Mouse (Mus musculus) ES-E14 (cell line): ENCODE results near the gene Adamts1. TPM values are rescaled to one million over a fixed set of nuclear protein-coding genes. Genes with fewer than 3 reads are reported as not detected.
A peak's percentile ranks its signal among the peaks of the same experiment; 100 is the strongest.

Experiments
- DNase-seq: peaks from one replicate; pipeline ENCODE4 v3.0.0-alpha.2; 2013; ENCODE audit warnings: low read depth, low spot score
- H3K27ac ChIP-seq: 2 replicates; pipeline ENCODE4 v1.5.1; 2012; ENCODE audit warnings: low read depth, mild to moderate bottlenecking, low read length, moderate library complexity, mixed read lengths; ENCODE audit not compliant: poor library complexity, insufficient read depth, severe bottlenecking
- H3K36me3 ChIP-seq: 2 replicates; pipeline ENCODE4 v1.6.1; 2012; ENCODE audit warnings: mild to moderate bottlenecking, low read length, moderate library complexity, mixed read lengths; ENCODE audit not compliant: control insufficient read depth, poor library complexity, insufficient read depth, severe bottlenecking
- H3K4me1 ChIP-seq, 2 experiments: fragments of 150-350 bp in 1 of 2; sonication (generic) in 1 of 2; 2 replicates each; pipeline ENCODE4 v1.6.1; 2012; ENCODE audit warnings: low read length in 2 of 2, mild to moderate bottlenecking in 1 of 2, mixed read lengths in 1 of 2; ENCODE audit not compliant: control insufficient read depth in 2 of 2, insufficient read depth in 2 of 2, poor library complexity in 1 of 2
- H3K4me3 ChIP-seq, 2 experiments: fragments of 150-350 bp in 1 of 2; sonication (generic) in 1 of 2; 2 replicates each; pipeline ENCODE4 v1.5.1; 2012; ENCODE audit warnings: low read length in 2 of 2, low read depth in 1 of 2, mild to moderate bottlenecking in 1 of 2, mixed read lengths in 1 of 2; ENCODE audit not compliant: insufficient read depth in 1 of 2, poor library complexity in 1 of 2, severe bottlenecking in 1 of 2
- H3K9ac ChIP-seq: 2 replicates; pipeline ENCODE4 v1.6.1; 2012; ENCODE audit warnings: low read depth, mild to moderate bottlenecking, low read length, mixed read lengths; ENCODE audit not compliant: poor library complexity, insufficient read depth, severe bottlenecking
- H3K9me3 ChIP-seq: fragments of 150-350 bp; sonication (generic); 2 replicates; pipeline ENCODE4 v1.6.1; 2012; ENCODE audit warnings: low read depth, mild to moderate bottlenecking, low read length; ENCODE audit not compliant: control insufficient read depth, insufficient read depth
- CHD2 ChIP-seq: IDR thresholded peaks from 2 replicates; pipeline ENCODE4 v1.6.1; 2014; ENCODE audit warnings: mild to moderate bottlenecking, low read depth, low read length, inconsistent platforms
- HCFC1 ChIP-seq: IDR thresholded peaks from 2 replicates; pipeline ENCODE4 v1.6.1; 2012; ENCODE audit warnings: low read length, inconsistent platforms, borderline replicate concordance; ENCODE audit not compliant: insufficient read depth
- MAFK ChIP-seq: IDR thresholded peaks from 2 replicates; pipeline ENCODE4 v1.6.1; 2014; ENCODE audit warnings: mild to moderate bottlenecking, low read depth, low read length, inconsistent platforms; ENCODE audit not compliant: insufficient read depth
- ZC3H11A ChIP-seq: IDR thresholded peaks from 2 replicates; pipeline ENCODE4 v1.6.1; 2012; ENCODE audit warnings: low read depth, mild to moderate bottlenecking, inconsistent platforms, low read length, borderline replicate concordance
- ZNF384 ChIP-seq: IDR thresholded peaks from 2 replicates; pipeline ENCODE4 v1.6.1; 2012; ENCODE audit warnings: low read depth, low read length, inconsistent platforms
- in situ Hi-C, 2 experiments: fragments of 600-800 bp; cut with MboI; formaldehyde crosslinking; loops; one replicate each; pipeline ENCODE4 v1.15.1; 2025; ENCODE audit warnings: low sequenced_read_pairs in 2 of 2, inconsistent platforms in 1 of 2; ENCODE audit not compliant: unreplicated experiment in 2 of 2
- total RNA-seq: library from RNA; depleted of rRNA; stranded (reverse); fragments of 300-350 nt; gene quantifications from 2 replicates; pipeline ENCODE4 v1.2.3, GENCODE M21; 2012

Gene Adamts1
- total RNA-seq, 1 experiment: 8.3 TPM

GRCm38 (mm10) chr16:85803613-85804551 is 969 bp upstream of the Adamts1 start:
- Histone ChIP-seq H3K27ac (no peak overlapping the region), H3K9me3 (no peaks in the 10 kb centered on the region), H3K9ac (0 out of 2 replicates have a peak overlapping the region, but pooled peaks have one; percentile 14), H3K4me3 (peak overlapping the region; percentile 69 to 84), H3K4me1 (peaks cover 0 to 1% of the 10 kb centered on the region in 2 experiments; a peak in 1 of 4 replicates), H3K36me3 (no peaks in the 10 kb centered on the region)
- TF ChIP-seq ZNF384 (0 out of 2 replicates have a peak, but pooled peaks have one; percentile 52), MAFK (no peak)
- in situ Hi-C loops: loop anchor here (10.0 to 25.0 kb wide), 3 partner anchors 611 to 1433 kb away; no protein-coding TSS in a partner anchor
- DNase-seq: no peak

- peaks cover 0 to 1% of the 10 kb centered on the region in 2 experiments; a peak in 1 of 4 replicates for H3K4me1 ChIP-seq
- peak overlapping the region; percentile 58 for H3K9ac ChIP-seq
- H3K4me3 ChIP-seq: peak overlapping the region; percentile 69 to 84
- no peaks in the 10 kb centered on the region for H3K9me3 ChIP-seq
- H3K27ac ChIP-seq: no peak overlapping the region
- TF ChIP-seq HCFC1 (no peak), CHD2 (no peak), ZC3H11A (no peak), MAFK (no peak), ZNF384 (no peak)
- DNase-seq: no peak
- peaks cover 3% of the 10 kb centered on the region; the same call in 1 of the 2 replicates for H3K36me3 ChIP-seq
- in situ Hi-C loops: loop anchor here (10.0 to 25.0 kb wide), 3 partner anchors 613 to 1435 kb away; no protein-coding TSS in a partner anchor
These were observed 722 bp downstream of the Adamts1 start for GRCm38 (mm10) chr16:85801971-85802811.

GRCm38 (mm10) chr16:85801252-85801651 is 1.7 kb downstream of the Adamts1 start:
- DNase-seq: no peak
- Histone ChIP-seq H3K4me3 (peak overlapping the region; percentile 69 to 84), H3K9ac (no peak overlapping the region), H3K36me3 (peaks cover 6% of the 10 kb centered on the region; the same call in 1 of the 2 replicates), H3K9me3 (no peaks in the 10 kb centered on the region), H3K27ac (no peak overlapping the region), H3K4me1 (peaks cover 0 to 1% of the 10 kb centered on the region in 2 experiments; a peak in 1 of 4 replicates)
- no peak for TF ChIP-seq CHD2
- in situ Hi-C loops: loop anchor here (10.0 to 25.0 kb wide), 3 partner anchors 614 to 1436 kb away; no protein-coding TSS in a partner anchor

- H3K4me3 ChIP-seq: peak overlapping the region in 1 of 2 experiments; percentile 60; a peak in 2 of 4 replicates
- peaks cover 6% of the 10 kb centered on the region; the same call in 1 of the 2 replicates for H3K36me3 ChIP-seq
- H3K9ac ChIP-seq: no peak overlapping the region
- no peak overlapping the region; the same call in 1 of the 2 replicates for H3K27ac ChIP-seq
- no peak for TF ChIP-seq ZNF384
- TF ChIP-seq HCFC1: no peak
- TF ChIP-seq MAFK: no peak
- no peak for TF ChIP-seq CHD2
- no peak for TF ChIP-seq ZC3H11A
- H3K4me1 ChIP-seq: peaks cover 0 to 1% of the 10 kb centered on the region in 2 experiments; a peak in 1 of 4 replicates
- in situ Hi-C loops: loop anchor here (10.0 to 25.0 kb wide), 3 partner anchors 614 to 1437 kb away; no protein-coding TSS in a partner anchor
- no peaks in the 10 kb centered on the region for H3K9me3 ChIP-seq
- no peak for DNase-seq
These were observed 2.2 kb downstream of the Adamts1 start for GRCm38 (mm10) chr16:85800691-85801090.
